Mouse (Mus musculus) MEL (cell line): ENCODE data around the gene Jmy.

Source experiments
- BHLHE40 ChIP-seq: IDR thresholded peaks from 2 replicates; pipeline ENCODE4 v1.6.1; 2012; ENCODE audit warnings: low read depth, mild to moderate bottlenecking, inconsistent platforms, low read length, improper control_type of control experiment, borderline replicate concordance
- CHD1 ChIP-seq: IDR thresholded peaks from 2 replicates; pipeline ENCODE4 v1.6.1; 2012; ENCODE audit warnings: low read depth, mild to moderate bottlenecking, inconsistent platforms, low read length, improper control_type of control experiment
- CTCF ChIP-seq, 3 experiments: IDR thresholded peaks in 2 of 3; conservative IDR thresholded peaks in 1 of 3; 2 replicates each; pipeline ENCODE4 v1.5.1; 2011 to 2012; ENCODE audit warnings: low read length in 3 of 3, low read depth in 2 of 3, mild to moderate bottlenecking in 2 of 3, improper control_type of control experiment in 1 of 3, inconsistent platforms in 1 of 3, mixed read lengths in 1 of 3, moderate library complexity in 1 of 3; ENCODE audit not compliant: control insufficient read depth in 1 of 3, insufficient read depth in 1 of 3, poor library complexity in 1 of 3, severe bottlenecking in 1 of 3
- ELF1 ChIP-seq: IDR thresholded peaks from 2 replicates; pipeline ENCODE4 v1.6.1; 2014; ENCODE audit warnings: low read depth, mild to moderate bottlenecking, inconsistent platforms, low read length, improper control_type of control experiment, moderate library complexity
- EP300 ChIP-seq, 2 experiments: IDR thresholded peaks; 2 replicates each; pipeline ENCODE4 v1.6.1; 2011; ENCODE audit warnings: improper control_type of control experiment in 2 of 2, low read length in 2 of 2, low read depth in 1 of 2, mild to moderate bottlenecking in 1 of 2
- ETS1 ChIP-seq: IDR thresholded peaks from 2 replicates; pipeline ENCODE4 v1.6.1; 2012; ENCODE audit warnings: low read depth, mild to moderate bottlenecking, inconsistent platforms, low read length, improper control_type of control experiment, moderate library complexity
- GATA1 ChIP-seq: IDR thresholded peaks from 2 replicates; pipeline ENCODE4 v1.6.1; 2011; ENCODE audit warnings: low read depth, low read length, improper control_type of control experiment
- MAX ChIP-seq: IDR thresholded peaks from 2 replicates; pipeline ENCODE4 v1.6.1; 2011; ENCODE audit warnings: low read length, improper control_type of control experiment
- MAZ ChIP-seq: IDR thresholded peaks from 2 replicates; pipeline ENCODE4 v1.6.1; 2012; ENCODE audit warnings: low read depth, mild to moderate bottlenecking, inconsistent platforms, low read length, improper control_type of control experiment
- MYC ChIP-seq: IDR thresholded peaks from 2 replicates; pipeline ENCODE4 v1.6.1; 2011; ENCODE audit warnings: low read depth, mild to moderate bottlenecking, low read length, improper control_type of control experiment, moderate library complexity
- POLR2A ChIP-seq, 2 experiments: IDR thresholded peaks; 2 replicates each; pipeline ENCODE4 v1.6.1; 2011 to 2012; ENCODE audit warnings: low read length in 2 of 2, mild to moderate bottlenecking in 2 of 2, control low read depth in 1 of 2, improper control_type of control experiment in 1 of 2, low read depth in 1 of 2, moderate library complexity in 1 of 2; ENCODE audit not compliant: control insufficient read depth in 1 of 2, insufficient read depth in 1 of 2, poor library complexity in 1 of 2
- SIN3A ChIP-seq: IDR thresholded peaks from 2 replicates; pipeline ENCODE4 v1.6.1; 2012; ENCODE audit warnings: low read length, improper control_type of control experiment, inconsistent platforms
- TAL1 ChIP-seq: IDR thresholded peaks from 2 replicates; pipeline ENCODE4 v1.6.1; 2012; ENCODE audit warnings: mild to moderate bottlenecking, inconsistent platforms, low read length, moderate library complexity, mixed read lengths
- USF2 ChIP-seq, 2 experiments: IDR thresholded peaks; 2 replicates each; pipeline ENCODE4 v1.6.1; 2011 to 2012; ENCODE audit warnings: improper control_type of control experiment in 2 of 2, low read length in 2 of 2, borderline replicate concordance in 1 of 2, inconsistent platforms in 1 of 2, low read depth in 1 of 2, mild to moderate bottlenecking in 1 of 2; ENCODE audit not compliant: insufficient read depth in 1 of 2

DNA sequence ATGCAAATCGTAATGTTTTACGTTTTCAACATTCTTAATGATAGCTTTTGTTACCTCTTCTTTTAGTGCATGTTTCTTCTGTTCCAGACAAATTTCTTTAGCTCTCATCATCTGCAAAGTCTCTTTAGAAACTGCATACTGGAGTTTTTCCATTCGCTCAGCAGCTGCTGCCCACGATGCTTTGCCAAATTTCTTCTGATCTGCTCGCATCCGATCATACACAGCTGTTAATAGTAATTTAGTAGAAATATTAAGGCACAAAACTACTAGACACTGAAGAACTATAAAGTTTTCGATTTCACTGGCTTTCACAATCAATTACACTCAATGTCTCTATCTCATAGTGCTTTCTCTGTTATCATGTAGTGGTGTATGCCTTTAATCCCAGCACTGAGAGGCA is 40.0 kb downstream of the Jmy start:
- TF ChIP-seq EP300 (IDR thresholded peaks at IDR 0.05; ENCODE audit: low read depth in 1 of 2, low read length in 2 of 2) (no peak), CHD1 (no peak), USF2 (IDR thresholded peaks at IDR 0.05; ENCODE audit: borderline replicate concordance in 1 of 2, insufficient read depth in 1 of 2, low read depth in 1 of 2, low read length in 2 of 2) (no peak), CTCF (IDR thresholded peaks at IDR 0.05 in 2 of 3, conservative IDR thresholded peaks at IDR 0.05 in 1 of 3; ENCODE audit: control insufficient read depth in 1 of 3, insufficient read depth in 1 of 3, low read depth in 2 of 3, low read length in 3 of 3, poor library complexity in 1 of 3, severe bottlenecking in 1 of 3) (no peak), BHLHE40 (no peak), POLR2A (IDR thresholded peaks at IDR 0.05; ENCODE audit: control insufficient read depth in 1 of 2, insufficient read depth in 1 of 2, low read depth in 1 of 2, low read length in 2 of 2, poor library complexity in 1 of 2) (no peak), SIN3A (no peak), MYC (no peak), MAX (no peak), ELF1 (no peak), ETS1 (no peak), GATA1 (no peak), TAL1 (no peak), MAZ (no peak)
